Mouse (Mus musculus): ENCODE results near the gene Olfr573-ps1.

DNA sequence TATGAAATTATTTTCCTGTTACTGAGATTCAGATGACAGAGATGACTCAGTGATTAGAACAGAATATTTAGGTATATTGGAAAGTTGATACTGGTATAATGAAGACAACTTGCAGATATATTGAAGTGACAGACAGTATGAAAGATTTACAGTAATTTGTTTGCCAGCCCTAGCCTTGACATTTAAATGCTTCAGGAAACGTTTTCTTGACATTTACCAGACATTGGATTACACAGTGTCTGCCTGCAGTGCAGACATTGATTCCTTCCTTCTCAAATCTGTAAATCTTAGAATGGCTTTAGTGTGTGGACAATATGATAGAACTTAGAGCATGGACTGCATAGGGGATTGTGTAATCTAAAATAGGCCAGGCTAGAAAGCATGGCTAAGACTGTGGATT, 27.1 kb downstream of the Olfr573-ps1 start:
- no peak for TF ChIP-seq GATA1 (IDR thresholded peaks at IDR 0.05; ENCODE audit: low read length)
- no peak for TF ChIP-seq TAL1 (IDR thresholded peaks at IDR 0.05; ENCODE audit: low read length)
